Mouse (Mus musculus): ENCODE measurements around the gene Fem1b.

Gene Fem1b

DNA sequence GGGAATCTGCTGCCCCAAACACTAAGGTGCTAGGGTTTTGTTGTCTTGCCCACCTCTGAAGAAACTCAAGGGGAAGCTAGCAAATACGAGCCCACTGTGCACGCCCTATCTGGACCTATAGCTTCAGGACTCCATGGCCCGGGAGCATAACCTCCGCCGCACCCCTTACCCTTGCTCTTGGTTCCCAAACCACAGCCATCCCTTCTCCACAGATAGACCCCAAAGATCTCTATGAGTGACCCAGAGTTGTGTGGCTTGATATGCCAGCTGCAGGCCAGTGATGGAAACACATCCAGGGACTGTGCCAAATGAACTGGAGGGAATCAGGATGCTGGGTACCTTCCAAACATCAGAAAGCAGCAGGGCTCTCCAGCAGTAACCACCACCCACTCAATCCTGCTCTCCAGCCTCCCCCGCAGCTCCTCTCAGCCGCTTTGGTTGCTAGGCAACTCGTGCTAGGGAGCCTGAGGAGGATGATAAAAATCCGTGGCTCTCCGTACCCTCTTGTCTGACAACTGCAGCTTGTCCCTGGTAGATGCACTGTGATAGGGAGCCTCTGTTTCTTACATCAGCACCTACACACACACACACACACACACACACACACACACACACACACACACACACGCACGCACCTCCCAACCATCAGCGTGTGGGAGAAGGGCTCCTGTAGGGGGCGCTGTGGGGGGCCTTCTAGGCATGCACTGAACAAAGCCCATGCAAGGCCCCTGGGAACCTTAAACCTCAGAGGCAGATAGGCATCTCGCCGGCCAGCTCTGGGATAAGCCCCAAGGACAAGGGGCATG is 28.6 kb downstream of the Fem1b start:
- DNase-seq (ENCODE audit: extremely low read depth, low read depth) = peak; percentile 17

DNA sequence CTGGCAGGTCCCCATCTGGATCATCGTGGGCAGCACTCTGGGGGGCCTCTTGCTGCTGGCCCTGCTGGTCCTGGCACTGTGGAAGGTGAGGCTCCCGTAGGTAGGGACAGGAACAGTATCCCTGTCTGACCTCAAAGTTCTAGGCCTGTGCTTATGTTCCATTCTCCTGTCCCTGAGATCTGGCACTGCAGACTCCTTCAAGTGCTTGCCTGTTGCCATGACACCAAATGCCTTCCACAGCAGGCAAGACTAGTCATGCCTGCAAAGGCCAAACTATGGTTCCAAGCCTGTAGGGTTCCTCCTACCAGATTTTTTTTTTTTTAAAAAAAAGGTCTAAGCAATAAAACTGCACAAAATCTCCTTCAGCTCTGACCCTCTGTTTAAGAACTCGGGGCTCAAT is 29.8 kb downstream of the Fem1b start:
- no peak for DNase-seq (ENCODE audit: extremely low read depth, low read depth)

DNA sequence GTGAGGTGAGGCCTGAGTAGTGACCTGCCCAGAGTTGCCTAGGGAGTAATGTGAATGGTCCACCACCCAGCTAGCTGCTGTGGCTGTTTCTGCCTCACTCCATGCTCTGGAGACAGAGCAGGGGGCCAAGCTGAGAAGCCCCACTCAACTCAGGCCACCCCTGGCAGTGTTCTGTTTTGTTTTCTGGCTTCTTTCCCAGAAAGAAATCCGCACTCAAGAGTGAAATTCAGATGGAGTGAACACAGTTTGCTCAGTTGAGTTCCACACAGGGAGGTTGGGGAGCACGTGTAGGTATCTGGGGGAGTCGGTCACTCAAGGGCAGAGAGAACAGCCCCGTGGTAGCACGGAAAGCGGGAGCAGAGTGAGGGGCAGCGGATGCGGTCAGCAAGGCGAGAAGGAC is 33.0 kb downstream of the Fem1b start:
- no peak for DNase-seq (ENCODE audit: extremely low read depth, low read depth)

DNA sequence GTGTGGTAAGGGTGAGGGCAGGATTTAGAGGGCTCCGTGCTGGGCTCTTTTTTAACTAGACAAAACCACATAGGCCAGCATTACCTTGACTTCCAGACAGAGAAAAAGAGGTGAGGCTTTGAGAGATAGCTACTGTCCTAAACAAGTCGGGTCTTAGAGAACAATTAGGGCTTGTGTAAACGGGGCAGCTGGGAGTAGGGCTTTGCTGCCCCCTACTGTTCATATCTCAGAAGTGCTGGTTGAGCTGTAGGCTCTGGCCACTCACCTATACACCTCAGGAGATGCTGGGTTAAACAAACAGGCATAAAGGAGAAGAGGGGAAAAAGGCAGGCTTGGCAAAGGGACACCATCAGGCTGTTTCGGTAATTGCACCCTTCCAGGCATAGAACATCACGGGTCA is 34.3 kb downstream of the Fem1b start:
- peak; percentile 28 for DNase-seq (ENCODE audit: extremely low read depth, low read depth)

DNA sequence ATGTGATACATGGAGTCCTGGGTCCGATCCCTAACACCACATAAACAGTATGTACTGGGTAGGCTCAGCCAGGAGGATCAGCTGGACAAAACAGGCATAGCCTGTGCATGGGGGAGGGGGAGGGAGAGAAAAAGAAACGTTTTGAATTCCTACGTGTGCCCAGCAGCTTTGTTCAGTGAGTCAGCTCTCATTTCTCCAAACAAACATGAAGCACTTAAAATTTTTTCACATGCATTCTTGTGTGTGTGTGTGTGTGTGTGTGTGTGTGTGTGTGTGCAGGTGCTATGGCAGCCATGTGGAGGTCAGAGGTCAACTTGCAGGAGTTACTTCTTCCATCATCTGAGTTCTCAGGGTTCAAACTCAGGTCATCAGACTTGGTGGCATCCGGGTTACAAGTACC is 36.3 kb downstream of the Fem1b start:
- DNase-seq (ENCODE audit: extremely low read depth, low read depth) = no peak

DNA sequence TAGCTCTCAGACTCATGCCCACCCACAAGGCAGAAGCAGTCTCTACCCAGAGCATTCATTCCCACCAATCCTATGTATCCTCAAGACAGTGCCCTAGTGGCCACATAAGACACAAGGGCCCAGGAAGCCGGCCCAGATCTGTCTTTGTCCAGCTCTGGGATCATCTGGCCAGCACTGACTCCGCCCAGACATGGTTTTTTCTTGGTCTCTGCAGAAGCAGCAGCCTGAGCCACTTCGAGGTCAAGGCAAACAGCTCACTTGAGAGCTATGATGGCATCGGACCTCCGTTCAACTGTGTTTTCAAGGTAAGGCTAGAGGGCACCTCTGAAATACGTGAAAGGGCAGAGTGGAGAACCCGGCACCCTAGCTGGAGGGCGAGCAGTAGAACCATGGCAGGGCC is 39.0 kb downstream of the Fem1b start:
- DNase-seq (ENCODE audit: extremely low read depth, low read depth) = no peak

DNA sequence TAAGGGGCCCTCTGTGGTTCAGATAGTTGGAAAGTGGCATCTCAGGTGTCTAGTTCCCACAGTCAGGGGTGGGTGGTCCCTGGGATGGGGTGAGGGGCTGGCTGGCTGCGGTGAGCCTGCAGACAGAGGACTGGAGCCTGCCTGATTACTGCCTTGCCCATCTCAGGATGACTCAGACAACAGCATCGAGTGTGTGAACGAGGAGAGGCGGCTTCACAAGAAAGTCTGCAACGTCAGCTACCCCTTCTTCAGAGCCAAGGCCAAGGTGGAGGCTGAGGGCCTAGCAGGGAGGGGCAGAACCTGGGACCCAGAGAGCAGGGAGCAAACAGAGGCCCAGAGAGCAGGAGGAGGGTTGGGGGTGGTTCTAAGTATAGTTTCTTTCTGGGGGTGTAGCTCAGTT is 43.4 kb downstream of the Fem1b start:
- DNase-seq (ENCODE audit: extremely low read depth, low read depth) = no peak

DNA sequence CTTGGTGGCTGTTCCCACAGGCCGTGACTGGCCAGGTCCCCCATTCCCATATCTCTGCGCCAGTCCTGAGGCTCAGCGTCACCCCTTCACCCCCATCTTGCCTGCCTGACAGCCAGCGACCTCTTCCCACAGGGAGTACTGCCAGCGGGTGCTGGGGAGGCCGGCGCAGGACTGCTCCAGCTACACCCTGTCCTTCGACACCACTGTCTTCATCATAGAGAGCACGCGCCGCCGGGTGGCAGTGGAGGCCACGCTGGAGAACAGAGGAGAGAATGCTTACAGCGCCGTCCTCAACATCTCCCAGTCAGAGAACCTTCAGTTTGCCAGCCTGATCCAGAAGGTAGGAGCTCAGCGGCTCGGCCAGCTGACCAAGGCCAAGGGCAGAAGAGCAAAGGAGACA is 44.3 kb downstream of the Fem1b start:
- no peak for DNase-seq (ENCODE audit: extremely low read depth, low read depth)

DNA sequence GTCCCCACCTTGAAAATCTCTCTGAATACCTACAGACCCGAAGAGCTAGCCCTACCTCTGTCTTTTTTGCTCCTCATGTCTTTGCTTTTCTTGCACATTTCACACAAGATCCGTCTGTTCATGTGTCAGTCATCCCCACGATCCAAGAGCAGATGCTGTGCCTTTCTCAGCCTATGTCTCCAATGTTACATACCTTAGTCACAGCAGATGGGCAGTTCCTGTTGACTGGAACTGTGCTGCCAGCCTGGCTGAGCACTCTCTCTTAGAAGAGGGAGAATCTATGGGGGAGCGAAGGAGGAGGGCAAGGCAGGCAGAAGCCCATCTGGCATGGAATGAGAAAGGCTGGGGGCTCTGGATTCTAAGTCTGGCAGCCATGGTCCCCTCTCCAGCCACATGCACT is 46.4 kb downstream of the Fem1b start:
- no peak for DNase-seq (ENCODE audit: extremely low read depth, low read depth)

DNA sequence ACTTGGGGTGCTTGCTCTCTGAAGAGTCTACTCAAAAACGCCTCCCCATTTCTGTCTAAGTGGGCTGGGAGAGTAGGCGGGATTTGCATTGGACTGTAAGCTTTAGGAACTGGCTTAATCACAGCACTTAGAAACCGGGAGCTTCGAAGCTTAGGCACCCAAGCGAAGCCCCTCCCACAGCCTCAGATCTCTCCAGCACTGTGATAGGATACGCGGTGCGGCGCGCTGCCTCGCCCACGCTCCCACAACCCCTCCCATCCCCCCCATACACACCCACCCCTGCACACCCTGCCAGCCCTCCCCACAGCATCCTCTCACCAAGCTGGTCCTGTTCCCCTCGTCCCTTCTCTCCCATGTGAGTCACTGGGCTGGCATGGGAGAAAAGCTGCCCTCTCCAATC is 48.3 kb downstream of the Fem1b start:
- no peak for DNase-seq (ENCODE audit: extremely low read depth, low read depth)

DNA sequence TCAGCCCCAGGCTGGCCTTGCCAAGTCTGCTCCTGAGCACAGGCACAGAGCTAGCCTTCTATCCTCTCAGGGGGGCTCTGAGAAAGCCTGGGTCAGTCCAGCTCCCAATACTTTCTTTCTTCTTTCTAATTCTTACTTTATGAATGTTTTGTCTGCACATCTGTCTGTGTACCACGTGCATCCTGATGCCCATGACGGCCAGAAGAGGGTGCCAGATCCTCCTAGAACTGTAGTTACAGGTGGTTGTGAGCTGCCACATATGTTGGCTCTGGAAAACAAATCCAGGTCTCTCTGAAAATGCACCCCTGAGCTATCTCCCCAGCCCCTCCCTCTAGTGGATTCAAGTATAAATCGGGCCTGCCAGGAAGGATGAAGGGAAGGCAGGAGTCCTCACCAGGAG is 52.1 kb downstream of the Fem1b start:
- DNase-seq (ENCODE audit: extremely low read depth, low read depth) = no peak

DNA sequence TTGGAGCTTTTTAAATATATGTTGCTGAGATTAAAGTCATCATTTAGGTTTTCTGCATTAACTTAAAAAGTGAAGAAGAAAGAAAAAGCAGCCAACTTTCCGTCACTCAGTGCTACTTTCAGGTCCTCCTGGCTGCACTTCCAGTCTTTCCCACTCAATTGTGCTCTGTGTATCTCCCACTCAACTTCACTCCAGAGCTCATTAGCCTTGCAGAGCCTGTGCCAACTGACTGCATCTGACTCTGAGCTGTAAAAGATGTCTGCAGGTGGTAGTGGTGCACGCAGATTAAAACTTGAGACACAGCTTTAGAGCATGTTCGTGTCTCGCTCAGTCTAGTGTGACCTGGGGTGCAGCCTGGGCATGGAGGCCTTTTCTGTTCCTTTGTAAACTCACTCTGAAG is 53.4 kb downstream of the Fem1b start:
- no peak for DNase-seq (ENCODE audit: extremely low read depth, low read depth)

DNA sequence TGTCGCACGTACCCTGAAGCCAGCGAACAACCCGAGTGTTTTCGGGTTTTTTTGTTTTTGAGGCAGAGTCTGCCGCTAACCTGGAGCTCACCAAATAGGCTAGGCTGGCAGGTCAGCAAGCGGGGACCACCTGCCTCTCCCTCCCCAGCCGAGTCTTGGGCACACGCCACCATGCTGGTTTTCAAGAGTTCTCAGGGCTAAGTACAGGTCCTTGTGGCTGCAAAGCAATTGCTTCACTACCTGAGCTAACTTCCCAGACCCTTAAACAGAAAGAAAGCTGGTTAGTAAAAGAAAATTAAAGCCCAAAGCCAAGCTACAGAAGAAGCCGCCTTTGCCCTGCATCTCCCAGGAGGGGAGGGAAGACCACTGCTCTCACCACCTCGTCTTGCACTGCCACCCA is 61.4 kb downstream of the Fem1b start:
- DNase-seq (ENCODE audit: extremely low read depth, low read depth) = no peak

DNA sequence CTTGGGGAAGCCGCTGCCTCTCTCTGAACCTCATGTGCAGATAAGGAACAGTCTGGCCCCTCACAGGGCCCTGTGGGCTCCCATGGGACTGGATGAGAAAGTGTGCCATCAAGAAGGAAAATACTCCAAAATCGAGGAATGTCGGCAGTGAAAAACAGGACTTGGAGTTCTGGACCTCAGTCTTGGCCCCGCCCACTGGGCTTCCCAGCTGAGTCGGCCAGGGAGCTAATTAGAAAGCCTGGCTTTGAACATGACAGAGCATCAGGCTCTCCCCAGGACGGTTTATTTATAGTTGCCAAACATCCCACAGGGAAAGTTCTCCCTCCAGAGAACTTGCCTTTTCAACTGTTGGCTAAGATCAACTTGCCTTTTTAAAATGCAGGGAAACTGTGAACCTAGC is 62.1 kb downstream of the Fem1b start:
- DNase-seq (ENCODE audit: extremely low read depth, low read depth) = no peak

DNA sequence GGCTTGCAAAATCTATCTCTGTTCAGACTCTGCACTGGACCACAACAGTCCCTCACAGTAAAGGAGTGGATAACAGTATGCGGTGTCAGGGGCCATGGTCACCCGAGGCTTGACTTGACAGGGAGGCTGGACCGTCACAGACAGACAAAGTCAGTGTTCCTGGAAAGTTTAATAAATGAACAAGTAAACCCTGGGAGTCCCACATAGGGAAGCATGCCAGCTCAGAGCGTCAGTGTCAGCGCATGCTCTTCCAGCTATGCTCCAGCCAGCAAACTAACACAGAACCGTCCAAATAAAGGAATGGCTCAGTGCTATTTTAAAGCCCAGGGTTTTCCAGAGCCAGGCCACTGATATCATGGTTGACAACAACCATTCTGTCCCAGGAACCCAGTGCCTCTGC is 65.1 kb downstream of the Fem1b start:
- no peak for DNase-seq (ENCODE audit: extremely low read depth, low read depth)

DNA sequence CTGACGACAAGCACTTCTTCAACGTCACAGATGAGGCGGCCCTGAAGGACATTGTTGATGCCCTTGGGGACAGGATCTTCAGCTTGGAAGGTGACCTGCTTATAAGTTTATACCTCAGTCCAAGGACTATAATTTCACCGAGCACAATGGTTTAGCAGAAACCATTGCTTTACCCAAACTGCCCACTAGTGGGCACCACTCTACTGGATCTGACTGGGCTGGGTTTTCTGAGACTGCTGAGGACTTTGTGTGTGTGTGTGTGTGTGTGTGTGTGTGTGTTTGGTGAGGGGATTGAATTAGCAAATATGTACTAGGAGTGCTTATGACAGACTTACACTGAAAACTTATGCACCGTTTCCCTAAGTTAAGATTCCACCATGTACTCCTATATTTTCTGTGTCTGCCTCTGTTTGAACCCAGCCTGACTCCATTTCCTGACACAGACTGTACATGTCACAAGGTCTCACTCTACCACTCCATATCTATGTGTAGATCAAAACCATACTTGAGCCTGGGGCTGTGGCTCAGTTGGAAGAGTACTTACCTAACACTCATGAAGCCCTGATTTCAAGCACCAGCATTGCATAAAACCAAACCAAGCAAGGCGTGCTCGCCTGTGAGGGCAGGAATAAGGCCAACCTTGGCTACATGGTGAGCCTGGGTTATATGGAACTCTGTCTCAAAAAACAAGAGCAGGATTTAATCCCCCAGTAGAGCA is 67.0 kb downstream of the Fem1b start:
- DNase-seq (ENCODE audit: extremely low read depth, low read depth) = peak; percentile 14
